Mouse (Mus musculus) kidney, adult 2 months (tissue): ENCODE results near the gene Gcgr.

ENCODE experiments used
- CTCF ChIP-seq: fragments of 200-500 bp; conservative IDR thresholded peaks from 2 replicates; pipeline ENCODE4 v1.5.1; 2011; ENCODE audit warnings: low read depth, mild to moderate bottlenecking, control low read depth, low read length, moderate library complexity, mixed read lengths; ENCODE audit not compliant: insufficient read depth, insufficient read length
- POLR2A ChIP-seq: fragments of 200-500 bp; IDR thresholded peaks from one replicate; pipeline ENCODE4 v1.6.1; 2011; ENCODE audit warnings: low read depth, low read length, control low read depth

DNA sequence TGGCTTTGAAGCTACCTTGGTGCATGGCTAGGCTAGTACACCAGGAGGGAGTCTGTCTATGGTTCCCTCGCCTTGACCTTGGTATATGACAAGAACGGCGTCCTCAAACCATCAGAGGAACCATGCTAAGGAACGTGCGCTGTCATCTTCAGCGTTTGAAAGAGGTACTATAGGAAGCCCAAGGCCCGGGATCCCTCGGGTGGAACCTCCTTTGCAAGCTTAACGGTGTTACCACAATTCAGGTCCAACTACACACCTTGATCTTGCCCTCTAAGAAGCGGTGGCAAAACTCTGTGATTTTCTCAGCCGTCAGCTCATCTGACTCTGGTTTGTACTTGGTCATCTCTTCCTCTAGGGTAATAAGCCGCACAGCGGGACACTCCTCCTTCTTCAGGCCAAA is 32.5 kb downstream of the Gcgr start:
- TF ChIP-seq POLR2A (no peak), CTCF (no peak)
